Mouse (Mus musculus): Measurements from ENCODE around the gene Cog5.

Cog5 gene

GRCm38 (mm10) chr12:31709665-31710064 is 55.0 kb downstream of the Cog5 start:
- no peak for DNase-seq (ENCODE audit: low spot score in 2 of 2)

GRCm38 (mm10) chr12:31712233-31712632 is 57.6 kb downstream of the Cog5 start:
- no peak for DNase-seq (ENCODE audit: low spot score in 2 of 2)

GRCm38 (mm10) chr12:31712727-31713126 is 58.1 kb downstream of the Cog5 start:
- DNase-seq (ENCODE audit: low spot score in 2 of 2), result no peak

GRCm38 (mm10) chr12:31713600-31713999 is 58.9 kb downstream of the Cog5 start, which contains the start of gene Gpr22:
Gpr22 (minus strand) TSS chr12:31713947.
- DNase-seq (ENCODE audit: low spot score in 2 of 2), result peak; percentile 48 to 53

GRCm38 (mm10) chr12:31714070-31714469 is 59.4 kb downstream of the Cog5 start:
- DNase-seq (ENCODE audit: low spot score in 2 of 2), result no peak

GRCm38 (mm10) chr12:31719586-31720275 is 65.1 kb downstream of the Cog5 start:
- no peak for DNase-seq (ENCODE audit: low spot score in 2 of 2)

GRCm38 (mm10) chr12:31724576-31724975 is 69.9 kb downstream of the Cog5 start:
- no peak for DNase-seq (ENCODE audit: low spot score in 2 of 2)

GRCm38 (mm10) chr12:31725511-31726275 is 71.0 kb downstream of the Cog5 start:
- no peak for DNase-seq (ENCODE audit: low spot score in 2 of 2)

- DNase-seq (ENCODE audit: low spot score in 2 of 2), result no peak
Observed at GRCm38 (mm10) chr12:31726707-31727106, 72.0 kb downstream of the Cog5 start.

GRCm38 (mm10) chr12:31730126-31730525 is 75.5 kb downstream of the Cog5 start:
- no peak for DNase-seq (ENCODE audit: low spot score in 2 of 2)

- DNase-seq (ENCODE audit: low spot score in 2 of 2), result no peak
Observed at GRCm38 (mm10) chr12:31734616-31735015, 79.9 kb downstream of the Cog5 start.

GRCm38 (mm10) chr12:31747301-31747700 is 92.6 kb downstream of the Cog5 start:
- DNase-seq (ENCODE audit: low spot score in 2 of 2), result no peak

- DNase-seq (ENCODE audit: low spot score in 2 of 2), result no peak
Observed at GRCm38 (mm10) chr12:31749846-31750245, 95.2 kb downstream of the Cog5 start.

GRCm38 (mm10) chr12:31754465-31754864 is 99.8 kb downstream of the Cog5 start:
- no peak for DNase-seq (ENCODE audit: low spot score in 2 of 2)

- DNase-seq (ENCODE audit: low spot score in 2 of 2), result no peak
Observed at GRCm38 (mm10) chr12:31755885-31756755, 101.5 kb downstream of the Cog5 start.

GRCm38 (mm10) chr12:31773612-31774011 is 118.9 kb downstream of the Cog5 start:
- no peak for DNase-seq (ENCODE audit: low spot score in 2 of 2)

GRCm38 (mm10) chr12:31784291-31784690 is 129.6 kb downstream of the Cog5 start:
- DNase-seq (ENCODE audit: low spot score in 2 of 2), result no peak

- DNase-seq (ENCODE audit: low spot score in 2 of 2), result no peak
Observed at GRCm38 (mm10) chr12:31788530-31788929, 133.9 kb downstream of the Cog5 start.

GRCm38 (mm10) chr12:31806410-31807154 is 151.9 kb downstream of the Cog5 start:
- no peak for DNase-seq (ENCODE audit: low spot score in 2 of 2)

GRCm38 (mm10) chr12:31818051-31818461 is 163.4 kb downstream of the Cog5 start:
- DNase-seq (ENCODE audit: low spot score in 2 of 2), result no peak

GRCm38 (mm10) chr12:31819096-31819495 is 164.4 kb downstream of the Cog5 start:
- DNase-seq (ENCODE audit: low spot score in 2 of 2), result no peak

Measured in frontal cortex, postnatal 25 days (tissue).